Mouse (Mus musculus) lung, adult 2 months (tissue): Measurements from ENCODE around the gene Ddx19a.

Experiments
- CTCF ChIP-seq: fragments of 200-500 bp; IDR thresholded peaks from 2 replicates; pipeline ENCODE4 v1.5.1; 2011; ENCODE audit warnings: mild to moderate bottlenecking, low read length, control low read depth; ENCODE audit not compliant: insufficient read depth
- POLR2A ChIP-seq: fragments of 200-500 bp; IDR thresholded peaks from 2 replicates; pipeline ENCODE4 v1.6.1; 2011; ENCODE audit warnings: low read depth, mild to moderate bottlenecking, control low read depth, low read length, borderline replicate concordance; ENCODE audit errors: extremely low read depth

GRCm38 (mm10) chr8:111032916-111033315 lies 35.3 kb upstream of the Ddx19a start, which contains the start of gene Aars:
- TF ChIP-seq CTCF (no peak), POLR2A (no peak)
